Mouse (Mus musculus) megakaryocyte, embryonic 14.5 days (primary cell): ENCODE measurements around the gene Gjb4.

Source experiments
- FLI1 ChIP-seq: IDR thresholded peaks from 2 replicates; pipeline ENCODE4 v1.6.1; 2012; ENCODE audit warnings: low read length, inconsistent platforms, mixed read lengths
- GATA1 ChIP-seq: IDR thresholded peaks from 3 replicates; pipeline ENCODE4 v1.6.1; 2012; ENCODE audit warnings: mixed read lengths, low read length, inconsistent platforms, borderline replicate concordance

DNA sequence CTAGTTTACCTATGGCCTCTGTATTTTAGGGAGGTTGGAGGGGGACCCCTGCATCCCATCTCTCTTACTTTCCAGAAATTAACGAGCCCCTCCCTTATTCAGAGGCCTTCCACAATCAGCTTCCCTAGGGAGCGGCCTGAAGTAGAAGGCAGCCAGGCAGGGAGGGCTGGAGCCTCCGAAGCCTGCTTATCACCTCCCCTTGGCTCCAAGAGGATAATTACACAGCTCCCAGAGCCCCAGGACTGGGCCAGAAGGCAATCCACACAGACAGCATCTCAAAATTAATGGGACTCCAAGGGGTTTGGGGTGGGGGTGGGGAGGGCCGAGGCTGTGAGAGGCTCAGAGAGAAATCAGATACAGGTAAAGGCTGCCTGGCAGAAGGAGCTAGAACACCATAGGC lies 12.0 kb upstream of the Gjb4 start:
- no peak for TF ChIP-seq GATA1
- TF ChIP-seq FLI1, result no peak
